Mouse (Mus musculus): ENCODE data around the gene Zfp280b.
"Not testable (repeated sequence)": the region's sequence is repeated elsewhere in the genome, so short reads cannot be mapped to it uniquely, and the experiment has no call there.

Zfp280b gene

GRCm38 (mm10) chr10:76030496-76030895, 2.0 kb upstream of the Zfp280b start:
- DNase-seq (ENCODE audit: low spot score), result no peak

GRCm38 (mm10) chr10:76031511-76032401, 694 bp upstream of the Zfp280b start:
- no peak for DNase-seq (ENCODE audit: low spot score)

DNA sequence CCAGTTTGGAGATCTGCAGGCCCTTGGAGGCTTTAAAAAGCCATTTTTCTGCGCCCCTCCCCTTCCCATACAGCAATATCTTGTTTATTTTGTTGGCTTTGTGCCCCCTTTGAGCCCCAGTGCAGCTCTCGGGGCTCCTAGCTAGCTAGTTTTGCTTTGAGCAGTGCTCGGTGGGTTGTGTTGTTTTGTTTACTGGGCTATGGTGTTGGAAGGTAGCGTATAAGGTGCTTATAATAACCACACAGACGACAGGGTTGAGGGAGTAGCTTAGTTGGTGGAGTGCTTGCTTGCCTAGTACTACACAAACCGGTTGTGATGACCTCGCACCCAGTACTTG, 637 bp downstream of the Zfp280b start:
- peak; percentile 49 for DNase-seq (ENCODE audit: low spot score)

DNA sequence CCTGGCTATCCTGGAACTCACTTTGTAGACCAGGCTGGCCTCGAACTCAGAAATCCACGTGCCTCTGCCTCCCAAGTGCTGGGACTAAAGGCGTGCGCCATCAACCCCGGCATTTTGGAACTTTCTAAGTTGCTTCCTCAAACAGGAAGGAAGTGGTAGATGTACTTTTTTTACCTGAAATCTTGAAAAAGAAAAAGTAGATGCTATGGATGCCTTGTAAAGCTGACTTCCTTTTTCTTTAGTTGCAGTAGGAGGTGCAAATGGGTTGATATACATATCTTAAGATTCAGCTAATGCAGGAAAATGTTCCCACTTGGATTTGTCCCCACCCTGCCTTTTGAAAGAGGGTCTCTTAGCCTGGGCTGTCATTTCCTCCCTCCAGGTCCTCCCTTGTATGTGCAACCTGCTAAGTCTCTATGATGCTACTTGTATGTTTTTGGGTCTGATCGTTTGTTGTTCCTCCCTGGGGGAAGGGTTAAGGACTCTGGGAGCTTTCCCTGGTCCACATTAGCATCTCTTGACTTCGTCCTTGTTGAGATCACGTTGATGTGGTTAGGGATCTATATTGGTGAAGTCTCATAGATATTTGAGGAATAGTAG, 1.7 kb downstream of the Zfp280b start:
- no peak for DNase-seq (ENCODE audit: low spot score)

- no peak for DNase-seq (ENCODE audit: low spot score)
These were observed 2.8 kb downstream of the Zfp280b start for GRCm38 (mm10) chr10:76035277-76035676.

- DNase-seq (ENCODE audit: low spot score), result no peak
These were observed 4.5 kb downstream of the Zfp280b start for GRCm38 (mm10) chr10:76036962-76037361.

DNA sequence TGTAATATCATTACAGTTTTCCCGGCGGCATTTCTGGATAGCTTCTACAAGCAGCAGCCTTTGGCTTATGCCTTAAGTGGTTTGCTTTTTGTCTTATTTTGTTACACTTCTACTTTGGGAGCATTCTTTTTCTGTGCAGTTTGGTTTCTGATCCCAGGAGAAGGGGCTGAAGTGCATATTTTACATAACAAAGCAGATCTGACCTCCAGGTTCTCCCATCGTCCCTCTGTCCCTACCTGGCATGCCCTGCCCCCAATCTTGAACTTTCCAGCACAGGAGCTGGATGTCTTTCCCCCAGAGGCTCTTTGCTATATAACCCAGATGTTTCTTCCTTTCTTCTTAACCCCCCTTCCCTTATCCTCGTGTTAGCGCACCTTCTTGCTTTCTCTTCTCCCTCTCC, 12.9 kb downstream of the Zfp280b start:
- no peak for DNase-seq (ENCODE audit: low spot score)

DNA sequence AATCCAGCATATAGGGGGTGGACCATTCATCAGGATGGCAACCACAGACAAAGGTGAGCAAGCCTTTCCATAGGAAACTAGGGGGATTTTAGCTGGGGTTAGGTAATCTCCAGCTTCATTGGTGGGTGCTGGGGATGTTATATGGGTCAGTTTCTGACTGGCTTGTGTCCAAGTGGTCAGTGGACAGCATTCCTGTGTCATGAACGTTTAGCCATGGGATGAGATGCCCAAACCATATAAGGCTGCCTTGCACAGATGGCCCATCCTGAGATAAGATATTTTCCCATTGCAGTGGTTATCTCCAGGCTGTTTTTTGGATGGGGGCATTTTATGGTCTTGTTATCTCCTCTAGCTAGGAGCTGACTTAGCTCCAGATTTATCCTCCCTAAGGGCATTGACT, 14.3 kb downstream of the Zfp280b start:
- DNase-seq (ENCODE audit: low spot score), result no peak

GRCm38 (mm10) chr10:76047182-76047869, 14.9 kb downstream of the Zfp280b start:
- DNase-seq (ENCODE audit: low spot score), result no peak

- no peak for DNase-seq (ENCODE audit: low spot score)
These were observed 16.5 kb downstream of the Zfp280b start for GRCm38 (mm10) chr10:76048967-76049366.

DNA sequence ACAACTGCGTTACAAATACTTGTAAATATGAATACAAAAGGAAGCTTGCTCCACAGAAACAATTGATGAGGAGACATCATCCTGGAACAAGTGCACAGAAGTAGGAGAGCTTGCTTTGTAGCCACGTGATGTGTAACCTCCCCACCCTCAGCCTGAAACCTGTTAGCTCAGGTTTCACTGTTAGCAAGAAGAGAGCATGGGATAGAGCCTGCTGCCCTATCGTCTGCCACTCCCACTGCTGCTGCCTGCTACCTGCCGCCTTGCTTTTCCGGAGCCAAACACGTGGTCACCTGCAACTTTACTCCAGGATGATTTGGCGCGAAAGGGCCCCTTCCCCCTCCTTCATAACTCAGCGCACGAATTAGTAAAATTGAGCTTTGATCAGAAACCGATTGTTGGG, 19.4 kb downstream of the Zfp280b start:
- no peak for DNase-seq (ENCODE audit: low spot score)

GRCm38 (mm10) chr10:76062439-76062838, 30.0 kb downstream of the Zfp280b start:
- DNase-seq (ENCODE audit: low spot score), result no peak

- DNase-seq (ENCODE audit: low spot score), result peak; percentile 45
These were observed 35.5 kb downstream of the Zfp280b start for GRCm38 (mm10) chr10:76067674-76068613.

DNA sequence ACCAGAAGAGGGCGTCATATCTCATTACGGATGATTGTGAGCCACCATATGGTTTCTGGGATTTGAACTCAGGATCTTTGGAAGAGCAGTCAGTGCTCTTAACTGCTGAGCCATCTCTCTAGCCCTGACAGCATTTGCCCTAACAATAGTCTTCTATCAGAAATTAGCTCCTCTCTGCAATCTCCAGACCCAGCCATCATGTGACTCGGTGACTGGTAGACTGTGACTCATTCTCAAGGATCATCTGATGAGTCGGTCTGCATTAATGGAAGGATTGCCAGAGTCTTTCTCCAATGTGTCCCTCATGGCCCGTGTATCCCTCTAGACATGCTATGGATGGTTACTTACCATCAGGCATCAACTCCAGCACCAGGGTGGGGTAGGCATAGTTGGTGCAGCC, 39.6 kb downstream of the Zfp280b start:
- not testable (repeated sequence) for DNase-seq (ENCODE audit: low spot score)

DNA sequence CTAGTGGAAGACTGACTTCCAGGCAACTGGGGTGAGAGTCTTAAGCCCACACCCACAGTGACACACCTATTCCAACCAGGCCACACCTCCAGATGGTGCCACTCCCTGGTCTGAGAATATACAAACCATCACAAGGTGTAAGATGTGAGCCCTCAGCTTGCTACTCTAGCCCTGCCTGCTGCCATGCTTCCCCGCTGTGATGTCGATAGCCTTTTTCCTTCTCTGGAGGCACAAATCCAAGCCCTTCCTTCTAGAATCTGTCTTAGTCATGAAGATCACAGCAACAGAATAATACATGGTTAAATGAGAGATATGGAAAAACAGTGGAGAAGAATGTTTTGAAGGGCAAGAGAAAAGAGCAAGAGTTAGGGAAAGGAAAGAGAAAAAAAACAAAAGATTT, 44.6 kb downstream of the Zfp280b start:
- not testable (repeated sequence) for DNase-seq (ENCODE audit: low spot score)
